Mouse (Mus musculus): ENCODE results near the gene Spata18. TPM values are rescaled to one million over a fixed set of nuclear protein-coding genes. Genes with fewer than 3 reads are reported as not detected.

Spata18 gene
- polyA plus RNA-seq, 1 experiment: 0.19 TPM

DNA sequence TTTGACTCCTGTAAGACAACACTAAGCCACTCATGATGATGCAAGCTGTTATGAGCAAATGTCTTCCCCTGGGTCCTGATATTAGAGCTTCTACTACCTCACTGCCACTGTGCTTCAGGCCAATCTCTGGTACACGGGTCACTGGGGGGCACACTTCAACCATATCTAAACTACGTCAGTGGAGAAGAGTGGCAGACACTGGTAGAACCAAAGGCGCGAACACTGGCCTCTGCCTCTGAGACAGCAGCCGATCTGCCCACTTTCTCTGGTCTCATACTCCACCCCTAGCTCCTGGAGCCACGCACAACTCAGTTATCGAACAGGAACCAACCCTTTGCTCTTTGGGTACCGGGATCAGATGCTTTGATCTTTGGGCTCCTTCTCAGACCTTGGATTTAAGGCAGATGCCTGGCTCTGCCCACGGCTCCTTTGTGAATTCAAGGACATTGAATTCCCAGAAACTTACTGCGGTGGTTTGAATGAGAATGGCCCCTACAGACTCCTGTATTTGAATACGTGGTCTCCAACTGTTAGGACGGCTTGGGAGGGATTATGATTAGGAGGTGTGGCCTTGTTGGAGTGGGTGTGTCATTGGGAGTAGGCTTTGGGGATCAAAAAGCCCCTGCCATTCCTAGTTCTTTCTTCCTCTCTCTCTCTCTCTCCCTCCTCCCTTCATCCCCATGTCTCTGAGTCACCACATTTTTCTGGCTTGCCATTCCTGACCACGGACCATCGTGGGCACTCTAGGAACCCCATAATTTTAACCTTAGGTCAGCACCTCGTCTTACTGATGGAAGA lies 40.7 kb downstream of the Spata18 start:
- Histone ChIP-seq H3K27ac (ENCODE audit: control insufficient read depth, insufficient read depth, low read length) (no peak overlapping the region), H3K36me3 (ENCODE audit: control insufficient read depth, insufficient read depth, low read length) (no peaks in the 10 kb centered on the region), H3K4me1 (replicated peaks; ENCODE audit: control insufficient read depth, insufficient read depth, low read length) (no peaks in the 10 kb centered on the region), H3K4me3 (ENCODE audit: control insufficient read depth, insufficient read depth, low read length) (no peak overlapping the region), H3K27me3 (ENCODE audit: control insufficient read depth, insufficient read depth, low read length) (no peaks in the 10 kb centered on the region)
- TF ChIP-seq POLR2A (IDR thresholded peaks at IDR 0.05; ENCODE audit: control insufficient read depth, extremely low read depth, insufficient read depth, low read length, poor library complexity) (no peak), CTCF (IDR thresholded peaks at IDR 0.05; ENCODE audit: borderline replicate concordance, control insufficient read depth, extremely low read depth, insufficient read depth, low read length, poor library complexity) (no peak)
- DNase-seq: no peak
- WGBS: 60% methylated on average over 15 of the region's 15 CpGs

DNA sequence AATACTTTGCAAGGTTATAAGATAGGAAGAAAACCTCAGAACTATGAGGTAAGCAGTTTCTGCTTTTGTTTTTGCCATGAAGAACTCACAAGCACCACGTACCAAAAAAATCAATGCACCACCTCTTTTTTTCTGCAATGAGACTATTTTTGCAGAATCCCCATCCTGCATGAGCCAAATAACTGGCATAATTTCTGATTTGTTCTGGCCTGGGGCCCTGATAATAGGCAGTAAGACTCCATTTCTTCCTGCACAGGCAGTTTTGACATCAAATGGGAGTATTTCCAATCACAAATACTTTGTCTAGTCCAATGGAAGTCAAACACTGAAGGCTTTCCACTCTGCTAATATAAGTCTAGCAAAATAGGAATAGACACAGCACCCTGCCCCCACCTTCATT lies 42.6 kb downstream of the Spata18 start:
- Histone ChIP-seq H3K4me1 (replicated peaks; ENCODE audit: control insufficient read depth, insufficient read depth, low read length) (no peaks in the 10 kb centered on the region), H3K36me3 (ENCODE audit: control insufficient read depth, insufficient read depth, low read length) (no peaks in the 10 kb centered on the region), H3K4me3 (ENCODE audit: control insufficient read depth, insufficient read depth, low read length) (no peak overlapping the region), H3K27me3 (ENCODE audit: control insufficient read depth, insufficient read depth, low read length) (no peaks in the 10 kb centered on the region), H3K27ac (ENCODE audit: control insufficient read depth, insufficient read depth, low read length) (no peak overlapping the region)
- TF ChIP-seq POLR2A (IDR thresholded peaks at IDR 0.05; ENCODE audit: control insufficient read depth, extremely low read depth, insufficient read depth, low read length, poor library complexity) (no peak), CTCF (IDR thresholded peaks at IDR 0.05; ENCODE audit: borderline replicate concordance, control insufficient read depth, extremely low read depth, insufficient read depth, low read length, poor library complexity) (no peak)
- DNase-seq: no peak
- WGBS: 79% methylated on average over 1 of the region's 1 CpGs

DNA sequence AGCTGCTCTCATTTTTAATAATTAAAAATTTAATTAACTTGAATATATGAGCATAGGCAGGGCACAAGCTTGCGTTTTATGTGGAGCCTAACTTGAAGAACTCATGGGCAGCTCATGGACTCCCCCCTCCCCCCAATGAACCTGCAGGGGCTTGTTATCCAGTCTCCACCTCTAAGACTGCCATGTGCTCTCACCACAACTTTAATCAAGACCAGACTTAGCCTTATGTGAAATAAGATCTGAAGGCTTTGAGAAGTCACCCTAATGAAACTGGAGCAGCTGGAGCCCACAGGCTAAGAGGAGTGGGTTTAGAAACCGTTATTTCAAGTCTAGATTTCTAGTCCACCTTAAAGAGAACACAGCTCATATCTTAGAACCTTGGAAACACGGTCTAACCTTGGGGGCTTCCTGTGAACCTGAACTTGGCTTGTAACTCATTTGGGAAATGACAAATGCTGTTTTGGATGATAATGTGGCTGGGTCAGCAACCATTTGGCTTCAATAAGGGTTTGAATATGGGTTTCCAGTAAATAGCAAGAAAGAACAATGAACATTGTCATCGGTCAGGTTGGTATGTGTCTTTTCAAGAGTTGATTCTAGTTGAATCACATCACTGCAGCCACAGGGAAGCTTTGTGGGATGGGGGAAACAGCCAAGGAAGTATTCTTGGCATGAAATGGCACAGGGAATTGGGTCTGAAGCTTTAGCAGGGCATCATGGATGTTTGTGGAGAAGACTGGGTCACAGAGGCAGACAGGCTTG lies 43.3 kb downstream of the Spata18 start:
- Histone ChIP-seq H3K27me3 (ENCODE audit: control insufficient read depth, insufficient read depth, low read length) (no peaks in the 10 kb centered on the region), H3K27ac (ENCODE audit: control insufficient read depth, insufficient read depth, low read length) (no peak overlapping the region), H3K4me3 (ENCODE audit: control insufficient read depth, insufficient read depth, low read length) (no peak overlapping the region), H3K4me1 (replicated peaks; ENCODE audit: control insufficient read depth, insufficient read depth, low read length) (no peaks in the 10 kb centered on the region), H3K36me3 (ENCODE audit: control insufficient read depth, insufficient read depth, low read length) (no peaks in the 10 kb centered on the region)
- 88% methylated on average over 4 of the region's 4 CpGs for WGBS
- DNase-seq: no peak
- TF ChIP-seq CTCF (IDR thresholded peaks at IDR 0.05; ENCODE audit: borderline replicate concordance, control insufficient read depth, extremely low read depth, insufficient read depth, low read length, poor library complexity) (no peak), POLR2A (IDR thresholded peaks at IDR 0.05; ENCODE audit: control insufficient read depth, extremely low read depth, insufficient read depth, low read length, poor library complexity) (no peak)

DNA sequence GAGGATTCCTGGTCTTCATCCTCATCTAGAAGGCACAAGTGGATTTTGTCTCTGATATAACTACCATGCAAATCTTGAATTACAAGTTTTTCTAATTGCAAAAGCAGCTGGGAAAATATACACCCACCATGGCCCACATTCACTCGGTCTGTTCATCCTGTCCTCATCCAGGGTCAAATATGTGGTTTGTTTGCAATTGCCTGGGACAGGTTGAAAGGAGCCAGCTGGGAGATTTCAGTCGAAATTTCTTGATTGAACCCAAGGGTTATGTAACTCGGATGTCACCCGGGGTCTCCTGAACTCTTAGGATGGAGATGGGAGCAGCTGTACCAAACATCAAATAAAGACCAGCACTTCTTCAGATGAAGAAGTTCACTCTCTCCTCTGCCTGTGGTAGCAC lies 46.5 kb downstream of the Spata18 start:
- DNase-seq: no peak
- WGBS: 83% methylated on average over 4 of the region's 4 CpGs

DNA sequence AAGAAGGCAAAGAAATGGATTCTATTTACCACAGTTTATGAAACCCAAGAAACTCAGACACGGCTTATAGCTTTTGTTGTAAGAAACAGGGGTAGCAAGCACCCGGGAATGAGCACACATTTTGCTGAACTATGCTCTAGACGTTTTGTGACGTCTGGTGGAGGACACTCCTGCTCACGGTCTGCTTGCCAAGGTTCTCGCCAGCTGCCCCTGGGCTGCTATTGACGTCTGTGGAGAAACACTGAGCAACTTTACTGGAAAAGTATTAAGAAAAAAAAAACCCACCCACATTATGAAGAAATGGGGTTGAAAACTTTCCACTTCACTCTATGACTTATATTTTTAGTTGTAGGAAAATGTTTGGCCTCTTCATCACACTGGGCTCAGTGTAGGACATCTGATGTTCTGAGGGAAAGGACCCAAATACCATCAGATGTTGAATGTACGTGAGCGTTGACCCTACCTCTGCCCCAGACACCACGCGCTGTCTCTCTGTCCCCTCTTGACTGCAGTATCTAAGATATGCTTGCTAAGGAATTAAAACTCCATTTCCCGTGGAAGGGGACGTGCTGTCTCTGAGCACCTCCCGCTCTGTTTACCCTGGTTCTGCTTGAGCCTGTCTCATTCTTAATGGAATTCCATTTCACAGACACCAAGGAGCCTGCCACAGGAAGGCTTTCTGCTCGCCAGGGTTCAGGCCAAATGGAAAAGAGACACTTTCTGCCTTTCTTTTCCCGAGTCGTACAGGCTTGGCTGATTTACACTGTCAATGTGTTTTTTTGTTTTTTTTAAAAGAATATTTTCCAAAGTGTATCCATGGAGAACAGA lies 50.1 kb downstream of the Spata18 start:
- no peak overlapping the region for H3K4me3 ChIP-seq (ENCODE audit: control insufficient read depth, insufficient read depth, low read length)
- DNase-seq: no peak
- WGBS: 87% methylated on average over 17 of the region's 17 CpGs
- no peaks in the 10 kb centered on the region for H3K4me1 ChIP-seq (replicated peaks; ENCODE audit: control insufficient read depth, insufficient read depth, low read length)
- H3K36me3 ChIP-seq (ENCODE audit: control insufficient read depth, insufficient read depth, low read length): no peaks in the 10 kb centered on the region
- no peak for TF ChIP-seq CTCF (IDR thresholded peaks at IDR 0.05; ENCODE audit: borderline replicate concordance, control insufficient read depth, extremely low read depth, insufficient read depth, low read length, poor library complexity)
- no peak for TF ChIP-seq POLR2A (IDR thresholded peaks at IDR 0.05; ENCODE audit: control insufficient read depth, extremely low read depth, insufficient read depth, low read length, poor library complexity)
- no peaks in the 10 kb centered on the region for H3K27me3 ChIP-seq (ENCODE audit: control insufficient read depth, insufficient read depth, low read length)
- H3K27ac ChIP-seq (ENCODE audit: control insufficient read depth, insufficient read depth, low read length): no peak overlapping the region

More for the DNA sequence above, 46.5 kb downstream of the Spata18 start:
- TF ChIP-seq POLR2A (IDR thresholded peaks at IDR 0.05; ENCODE audit: control insufficient read depth, extremely low read depth, insufficient read depth, low read length, poor library complexity) (no peak), CTCF (IDR thresholded peaks at IDR 0.05; ENCODE audit: borderline replicate concordance, control insufficient read depth, extremely low read depth, insufficient read depth, low read length, poor library complexity) (no peak)
- Histone ChIP-seq H3K27me3 (ENCODE audit: control insufficient read depth, insufficient read depth, low read length) (no peaks in the 10 kb centered on the region), H3K27ac (ENCODE audit: control insufficient read depth, insufficient read depth, low read length) (no peak overlapping the region), H3K36me3 (ENCODE audit: control insufficient read depth, insufficient read depth, low read length) (no peaks in the 10 kb centered on the region), H3K4me3 (ENCODE audit: control insufficient read depth, insufficient read depth, low read length) (no peak overlapping the region), H3K4me1 (replicated peaks; ENCODE audit: control insufficient read depth, insufficient read depth, low read length) (no peaks in the 10 kb centered on the region)

Measured in thymus, adult 2 months (tissue).